Mouse (Mus musculus) cortical plate, adult 2 months (tissue): Measurements from ENCODE around the gene Sugt1.

Experiments used
- CTCF ChIP-seq: fragments of 200-500 bp; IDR thresholded peaks from 2 replicates; pipeline ENCODE4 v1.5.1; 2011; ENCODE audit warnings: mild to moderate bottlenecking, control low read depth, low read length; ENCODE audit not compliant: insufficient read depth; ENCODE audit errors: extremely low read depth
- POLR2A ChIP-seq: fragments of 200-500 bp; IDR thresholded peaks from 2 replicates; pipeline ENCODE4 v1.6.1; 2011; ENCODE audit warnings: mild to moderate bottlenecking, low read length, control low read depth; ENCODE audit not compliant: insufficient read depth; ENCODE audit errors: extremely low read depth

DNA sequence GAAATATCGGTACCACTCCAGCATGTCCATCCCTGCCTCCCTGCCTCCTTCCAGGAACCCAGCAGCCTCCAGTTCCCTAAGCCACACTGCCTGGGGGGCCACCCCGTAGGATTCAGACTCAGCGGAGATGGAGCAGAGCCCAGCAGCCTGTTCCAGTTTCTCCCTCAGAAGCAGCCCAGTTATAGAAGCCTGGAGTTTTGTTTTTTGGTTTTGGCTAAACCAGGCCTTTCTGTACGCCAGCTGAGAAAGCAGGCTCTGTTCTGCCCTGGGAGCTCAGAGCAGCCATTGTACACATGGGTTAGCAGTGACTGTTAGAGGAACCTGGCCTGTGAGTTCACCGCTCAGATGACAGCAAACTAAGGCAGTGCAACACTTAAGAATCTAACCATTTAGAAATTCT is 70.8 kb downstream of the Sugt1 start:
- TF ChIP-seq POLR2A: 0 out of 2 replicates have a peak, but pooled peaks have one; percentile 15
- no peak for TF ChIP-seq CTCF
